Mouse (Mus musculus) embryonic facial prominence, embryonic 10.5 days (tissue): ENCODE results near the gene Nrxn1. TPM values are rescaled to one million over a fixed set of nuclear protein-coding genes. Genes with fewer than 3 reads are reported as not detected.

Experiments
- DNase-seq: peaks from one replicate; pipeline ENCODE4 v3.0.0-alpha.2; 2017; ENCODE audit warnings: low spot score
- H3K27ac ChIP-seq: fragments of 300-500 bp; sonication (generic); replicated peaks from 2 replicates; pipeline ENCODE4 v1.5.1; 2016; ENCODE audit warnings: mild to moderate bottlenecking
- H3K27me3 ChIP-seq: fragments of 300-500 bp; sonication (generic); replicated peaks from 2 replicates; pipeline ENCODE4 v1.6.1; 2016; ENCODE audit warnings: low read depth, mild to moderate bottlenecking; ENCODE audit not compliant: poor library complexity, severe bottlenecking
- H3K36me3 ChIP-seq: fragments of 300-500 bp; sonication (generic); replicated peaks from 2 replicates; pipeline ENCODE4 v1.6.1; 2016; ENCODE audit warnings: mild to moderate bottlenecking, moderate library complexity
- H3K4me1 ChIP-seq: fragments of 300-500 bp; sonication (generic); 2 replicates; pipeline ENCODE4 v1.6.1; 2016
- H3K4me3 ChIP-seq: fragments of 300-500 bp; sonication (generic); 2 replicates; pipeline ENCODE4 v1.5.1; 2016; ENCODE audit warnings: mild to moderate bottlenecking, moderate library complexity
- H3K9me3 ChIP-seq: fragments of 300-500 bp; sonication (generic); 2 replicates; pipeline ENCODE4 v1.6.1; 2016; ENCODE audit warnings: mild to moderate bottlenecking
- WGBS: fragments of 180-500 bp; shearing (Covaris S2); methylation state at CpG from one replicate; pipeline ENCODE4 v1.1.7; 2016; 5-methylcytosine and 5-hydroxymethylcytosine counted together
- polyA plus RNA-seq: library from polyadenylated mRNA; unstranded; fragments of >200 nt; fragmentation: Nextera tagmentation; extraction: Ambion mirVana; gene quantifications from 2 replicates; pipeline ENCODE4 v1.2.1, GENCODE M21; 2016

Gene Nrxn1
- polyA plus RNA-seq, 1 experiment from 2014 or later, result 4.1 TPM

- Histone ChIP-seq H3K27me3 (no peaks in the 10 kb centered on the region), H3K27ac (no peak overlapping the region), H3K4me3 (no peak overlapping the region), H3K36me3 (no peaks in the 10 kb centered on the region), H3K4me1 (no peaks in the 10 kb centered on the region), H3K9me3 (no peaks in the 10 kb centered on the region)
- 84% methylated on average over 2 of the region's 2 CpGs for WGBS
- DNase-seq, result no peak
These were observed 179.6 kb downstream of the Nrxn1 start for GRCm38 (mm10) chr17:90913320-90913719.

- H3K4me1 ChIP-seq, result no peaks in the 10 kb centered on the region
- H3K4me3 ChIP-seq, result no peak overlapping the region
- H3K36me3 ChIP-seq, result no peaks in the 10 kb centered on the region
- no peak for DNase-seq
- no peaks in the 10 kb centered on the region for H3K9me3 ChIP-seq
- WGBS, result 77% methylated on average over 2 of the region's 2 CpGs
- H3K27me3 ChIP-seq, result no peaks in the 10 kb centered on the region
- no peak overlapping the region for H3K27ac ChIP-seq
These were observed 180.1 kb downstream of the Nrxn1 start for GRCm38 (mm10) chr17:90912746-90913145.

GRCm38 (mm10) chr17:90912341-90912740 is 180.5 kb downstream of the Nrxn1 start:
- no peaks in the 10 kb centered on the region for H3K27me3 ChIP-seq
- no peaks in the 10 kb centered on the region for H3K4me1 ChIP-seq
- DNase-seq, result no peak
- H3K9me3 ChIP-seq, result no peaks in the 10 kb centered on the region
- H3K4me3 ChIP-seq, result no peak overlapping the region
- no peak overlapping the region for H3K27ac ChIP-seq
- no peaks in the 10 kb centered on the region for H3K36me3 ChIP-seq

GRCm38 (mm10) chr17:90906118-90907093 is 186.5 kb downstream of the Nrxn1 start:
- H3K4me3 ChIP-seq, result no peak overlapping the region
- H3K4me1 ChIP-seq, result no peaks in the 10 kb centered on the region
- no peak overlapping the region for H3K27ac ChIP-seq
- H3K9me3 ChIP-seq, result no peaks in the 10 kb centered on the region
- 89% methylated on average over 6 of the region's 6 CpGs for WGBS
- no peak for DNase-seq
- no peaks in the 10 kb centered on the region for H3K36me3 ChIP-seq
- H3K27me3 ChIP-seq, result no peaks in the 10 kb centered on the region

GRCm38 (mm10) chr17:90905143-90905542 is 187.7 kb downstream of the Nrxn1 start:
- WGBS, result 90% methylated on average over 5 of the region's 5 CpGs

GRCm38 (mm10) chr17:90892327-90893259 is 200.3 kb downstream of the Nrxn1 start:
- DNase-seq, result no peak
- Histone ChIP-seq H3K27ac (no peak overlapping the region), H3K27me3 (no peaks in the 10 kb centered on the region), H3K4me1 (no peaks in the 10 kb centered on the region), H3K4me3 (no peak overlapping the region), H3K36me3 (no peaks in the 10 kb centered on the region), H3K9me3 (no peaks in the 10 kb centered on the region)
- WGBS, result 54% methylated on average over 4 of the region's 4 CpGs

More at GRCm38 (mm10) chr17:90905143-90905542, 187.7 kb downstream of the Nrxn1 start:
- Histone ChIP-seq H3K4me1 (no peaks in the 10 kb centered on the region), H3K27ac (no peak overlapping the region), H3K9me3 (no peaks in the 10 kb centered on the region), H3K27me3 (no peaks in the 10 kb centered on the region), H3K36me3 (no peaks in the 10 kb centered on the region), H3K4me3 (no peak overlapping the region)
- DNase-seq, result no peak

GRCm38 (mm10) chr17:90891711-90892110 is 201.2 kb downstream of the Nrxn1 start:
- H3K36me3 ChIP-seq, result no peaks in the 10 kb centered on the region
- H3K4me1 ChIP-seq, result no peaks in the 10 kb centered on the region
- no peak overlapping the region for H3K4me3 ChIP-seq
- no peaks in the 10 kb centered on the region for H3K9me3 ChIP-seq
- DNase-seq, result no peak
- WGBS, result 58% methylated on average over 1 of the region's 1 CpGs
- no peak overlapping the region for H3K27ac ChIP-seq
- no peaks in the 10 kb centered on the region for H3K27me3 ChIP-seq

- WGBS, result 45% methylated on average over 2 of the region's 2 CpGs
- DNase-seq, result no peak
- no peak overlapping the region for H3K27ac ChIP-seq
- no peaks in the 10 kb centered on the region for H3K9me3 ChIP-seq
- no peaks in the 10 kb centered on the region for H3K4me1 ChIP-seq
- H3K36me3 ChIP-seq, result no peaks in the 10 kb centered on the region
- no peaks in the 10 kb centered on the region for H3K27me3 ChIP-seq
- H3K4me3 ChIP-seq, result no peak overlapping the region
These were observed 235.6 kb downstream of the Nrxn1 start for GRCm38 (mm10) chr17:90857225-90857624.

- Histone ChIP-seq H3K27ac (no peak overlapping the region), H3K9me3 (no peaks in the 10 kb centered on the region), H3K27me3 (no peaks in the 10 kb centered on the region), H3K36me3 (no peaks in the 10 kb centered on the region), H3K4me3 (no peak overlapping the region), H3K4me1 (no peaks in the 10 kb centered on the region)
- DNase-seq, result no peak
- 13% methylated on average over 1 of the region's 1 CpGs for WGBS
These were observed 249.0 kb downstream of the Nrxn1 start for GRCm38 (mm10) chr17:90843876-90844275.

GRCm38 (mm10) chr17:90843072-90843611 is 249.7 kb downstream of the Nrxn1 start:
- DNase-seq, result no peak
- no peak overlapping the region for H3K4me3 ChIP-seq
- H3K27ac ChIP-seq, result no peak overlapping the region
- H3K4me1 ChIP-seq, result no peaks in the 10 kb centered on the region
- H3K36me3 ChIP-seq, result no peaks in the 10 kb centered on the region
- H3K27me3 ChIP-seq, result no peaks in the 10 kb centered on the region
- H3K9me3 ChIP-seq, result no peaks in the 10 kb centered on the region

GRCm38 (mm10) chr17:90837022-90837414 is 255.9 kb downstream of the Nrxn1 start:
- Histone ChIP-seq H3K4me3 (no peak overlapping the region), H3K4me1 (peaks cover 4% of the 10 kb centered on the region; the same call in 1 of the 2 replicates), H3K9me3 (no peaks in the 10 kb centered on the region), H3K36me3 (no peaks in the 10 kb centered on the region), H3K27ac (no peak overlapping the region), H3K27me3 (no peaks in the 10 kb centered on the region)
- no peak for DNase-seq

GRCm38 (mm10) chr17:90836154-90837021 is 256.5 kb downstream of the Nrxn1 start:
- no peak for DNase-seq
- 65% methylated on average over 4 of the region's 4 CpGs for WGBS
- Histone ChIP-seq H3K4me1 (peaks cover 4% of the 10 kb centered on the region; the same call in 1 of the 2 replicates), H3K27ac (no peak overlapping the region), H3K4me3 (no peak overlapping the region), H3K9me3 (no peaks in the 10 kb centered on the region), H3K36me3 (no peaks in the 10 kb centered on the region), H3K27me3 (no peaks in the 10 kb centered on the region)
